Mouse (Mus musculus) Patski (cell line): ENCODE data around the gene Gm20431. TPM values are rescaled to one million over a fixed set of nuclear protein-coding genes. Genes with fewer than 3 reads are reported as not detected.

Experiments
- ATAC-seq: fragments of 100-300 bp; one replicate; pipeline ENCODE4 v1.8.0; 2021
- CTCF ChIA-PET: fragments of 350-600 bp; sonication (Branson Sonifier 250); formaldehyde crosslinking; loops from one replicate; lab custom pipeline; 2022; ENCODE audit warnings: inconsistent platforms; lab: Charles Lee
- POLR2A ChIA-PET: fragments of 350-600 bp; sonication (Branson Sonifier 250); formaldehyde crosslinking; loops from one replicate; lab custom pipeline; 2022; ENCODE audit warnings: antibody characterized with exemption, inconsistent platforms; lab: Charles Lee
- DNase-seq: peaks from one replicate; pipeline ENCODE4 v3.0.0-alpha.2; 2011; ENCODE audit warnings: low read depth, low spot score
- H3K27me3 ChIP-seq: fragments of 371-371 bp; one replicate; pipeline ENCODE4 v1.5.1; 2021
- CTCF ChIP-seq: fragments of 100-300 bp; IDR thresholded peaks from one replicate; pipeline ENCODE4 v1.5.1; 2021
- in situ Hi-C: fragments of 300-500 bp; cut with MboI; formaldehyde crosslinking; loops from 3 replicates; pipeline ENCODE4 v1.11.1; 2018; ENCODE audit warnings: low pct_unique_long_range_greater_than_20kb, mixed read lengths
- polyA plus RNA-seq: library from polyadenylated mRNA; unstranded; gene quantifications from one replicate; pipeline ENCODE4 v1.2.3, GENCODE M21; 2021

Gm20431 gene
- polyA plus RNA-seq, 1 experiment from 2014 or later = 0.95 TPM

DNA sequence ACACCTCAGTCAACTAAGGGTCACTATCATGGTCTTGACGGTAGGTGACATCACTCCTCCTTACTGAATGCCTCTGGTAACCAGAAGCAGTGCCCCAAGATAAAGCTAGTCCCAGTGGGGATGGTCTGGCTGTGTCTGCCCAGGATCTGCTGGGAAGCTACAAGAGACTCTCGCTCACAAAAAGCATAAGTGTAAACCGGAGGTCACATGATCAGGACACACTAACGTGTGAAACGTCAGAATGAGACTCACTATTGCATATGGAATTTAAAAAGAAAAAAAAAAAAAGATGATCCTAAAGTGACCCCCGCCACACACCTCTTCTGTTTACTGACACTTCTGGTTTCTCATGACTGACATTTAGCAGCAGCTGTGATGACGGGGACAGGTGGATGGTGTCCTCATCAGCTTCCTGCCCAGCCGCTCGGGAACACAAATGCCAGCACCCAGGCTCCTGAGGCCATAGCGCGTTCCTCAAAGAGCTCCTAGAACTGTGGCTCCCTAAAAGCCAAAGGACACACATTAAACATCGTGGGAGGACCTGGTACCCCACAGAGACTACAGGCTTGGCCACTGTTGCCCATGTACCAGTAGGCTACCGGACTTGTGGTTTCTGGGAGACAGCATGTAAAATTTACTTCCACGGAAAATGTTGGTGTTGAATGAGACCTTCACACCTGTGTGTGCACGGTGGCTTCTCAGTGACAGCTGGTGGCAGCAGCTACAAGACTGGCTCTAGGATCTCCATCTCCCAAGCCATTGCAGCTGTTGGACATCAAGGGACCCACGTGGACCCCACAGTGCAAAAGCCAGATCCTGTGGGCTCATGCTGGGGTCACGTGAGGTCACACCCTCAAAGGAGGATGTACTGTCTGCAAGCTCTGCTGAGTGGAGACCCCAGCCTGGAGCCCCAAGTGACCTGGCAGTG lies 55.2 kb downstream of the Gm20431 start:
- POLR2A ChIA-PET = interaction anchor here (0.6 to 2.1 kb wide), 8 partner anchors 12 to 113 kb away, joined by 3 to 15 read pairs (median 3); partner anchors contain the start of gene Snai1
- TF ChIP-seq CTCF = no peak
- no peak for DNase-seq
- ATAC-seq = no peak
- H3K27me3 ChIP-seq = no peaks in the 10 kb centered on the region
- CTCF ChIA-PET = interaction anchor here (0.6 to 7.1 kb wide), 13 partner anchors 10 to 386 kb away, joined by 3 to 105 read pairs (median 3); partner anchors contain the start of gene Snai1
- in situ Hi-C loops = no loop called here

GRCm38 (mm10) chr2:167605178-167605794 lies 56.0 kb downstream of the Gm20431 start:
- H3K27me3 ChIP-seq = no peaks in the 10 kb centered on the region
- POLR2A ChIA-PET = interaction anchor here (0.6 to 2.1 kb wide), 6 partner anchors 20 to 112 kb away, joined by 3 to 15 read pairs (median 4); partner anchors contain the start of gene Snai1
- no peak for TF ChIP-seq CTCF
- ATAC-seq (no peak), DNase-seq (no peak)
- in situ Hi-C loops = no loop called here
- CTCF ChIA-PET = interaction anchor here (0.6 to 7.1 kb wide), 14 partner anchors 11 to 387 kb away, joined by 3 to 105 read pairs (median 3); partner anchors contain the start of gene Snai1

DNA sequence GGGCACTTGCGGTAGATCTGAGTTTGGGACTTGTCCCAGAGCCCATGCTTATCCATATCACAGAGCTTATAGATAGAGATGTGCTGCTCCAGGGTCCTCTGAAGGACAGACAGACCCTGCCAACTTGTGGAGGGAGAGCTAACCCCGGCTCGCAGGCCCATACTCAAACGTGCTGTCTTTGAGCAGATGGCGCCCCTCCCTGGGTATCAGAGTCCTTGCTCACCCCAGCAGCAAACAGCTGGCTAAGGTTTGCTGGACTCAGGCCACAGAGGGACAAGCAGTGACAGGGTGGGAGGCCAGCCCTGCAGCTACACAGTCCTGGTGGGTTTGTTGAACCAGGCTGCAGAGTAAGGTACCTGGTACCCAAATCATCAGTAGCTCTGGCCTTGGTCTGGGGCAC lies 58.3 kb downstream of the Gm20431 start:
- no peak for TF ChIP-seq CTCF
- CTCF ChIA-PET = interaction anchor here (1.4 to 7.1 kb wide), 2 partner anchors 60 to 68 kb away, joined by 5 to 105 read pairs; partner anchors contain the start of gene Snai1
- DNase-seq = no peak
- POLR2A ChIA-PET = interaction anchor here (1.7 kb wide), 1 partner anchor 65 kb away, joined by 5 read pairs; the partner anchor contains the start of gene Snai1
- in situ Hi-C loops = loop anchor here (5.0 kb wide), 1 partner anchor 71 kb away; no protein-coding TSS in a partner anchor
- no peak for ATAC-seq
- no peaks in the 10 kb centered on the region for H3K27me3 ChIP-seq

DNA sequence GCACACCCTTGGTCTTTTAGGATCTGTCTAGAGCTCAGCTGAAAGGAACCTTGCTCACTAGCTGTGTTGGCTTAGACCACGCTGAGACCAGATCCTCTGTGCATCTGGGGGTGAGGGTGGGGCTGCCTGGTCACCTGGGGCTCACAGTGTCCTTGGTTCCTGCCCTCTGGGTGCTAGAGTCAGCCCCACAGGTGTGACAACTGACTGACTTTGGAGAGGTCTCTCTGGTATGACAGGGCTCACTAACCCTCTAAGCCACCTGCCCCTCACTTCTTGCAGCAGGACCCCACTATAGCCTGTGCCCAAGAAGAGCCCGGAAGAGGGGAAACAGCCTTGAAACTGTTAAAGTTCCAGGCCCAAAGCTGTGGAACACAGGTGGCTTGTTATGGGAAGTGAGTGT lies 58.9 kb downstream of the Gm20431 start:
- ChIA-PET CTCF (interaction anchor here (1.4 to 7.1 kb wide), 2 partner anchors 59 to 68 kb away, joined by 5 to 105 read pairs; partner anchors contain the start of gene Snai1), POLR2A (interaction anchor here (1.7 kb wide), 1 partner anchor 64 kb away, joined by 5 read pairs; the partner anchor contains the start of gene Snai1)
- DNase-seq (no peak), ATAC-seq (no peak)
- TF ChIP-seq CTCF = no peak
- no peaks in the 10 kb centered on the region for H3K27me3 ChIP-seq
- in situ Hi-C loops = loop anchor here (5.0 kb wide), 1 partner anchor 70 kb away; no protein-coding TSS in a partner anchor

DNA sequence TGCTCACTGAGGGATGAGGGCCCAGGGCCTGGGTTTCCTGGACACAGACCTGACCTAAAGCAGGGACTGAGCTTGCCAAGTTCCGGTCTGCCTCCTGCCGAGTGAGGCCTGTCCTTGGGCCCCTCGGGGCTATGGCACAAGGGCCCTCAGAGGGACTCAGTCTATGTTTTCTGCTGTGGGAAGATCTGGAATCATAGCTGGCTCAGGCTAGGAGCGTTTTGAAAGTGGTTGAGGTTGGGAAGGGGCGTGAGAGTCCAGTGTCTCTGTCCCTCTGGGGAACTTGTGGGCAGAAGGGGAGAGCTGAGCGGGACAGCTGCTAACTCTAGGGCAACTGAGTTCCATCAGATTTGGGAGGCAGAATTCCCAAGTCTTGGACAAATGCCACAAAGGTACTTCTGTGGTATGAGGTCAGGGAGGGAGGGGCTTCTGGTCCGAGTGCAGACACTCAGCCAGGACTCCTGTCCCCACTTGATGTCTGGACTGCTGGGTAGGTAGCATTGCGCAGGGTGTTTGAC lies 60.8 kb downstream of the Gm20431 start:
- ATAC-seq = no peak
- CTCF ChIA-PET = interaction anchor here (0.8 to 1.4 kb wide), 3 partner anchors 30 to 294 kb away, joined by 3 to 7 read pairs (median 3); partner anchors contain the start of gene Snai1
- in situ Hi-C loops = loop anchor here (5.0 kb wide), 1 partner anchor 68 kb away; no protein-coding TSS in a partner anchor
- no peaks in the 10 kb centered on the region for H3K27me3 ChIP-seq
- TF ChIP-seq CTCF = no peak
- DNase-seq = no peak
- POLR2A ChIA-PET = no interaction called here

DNA sequence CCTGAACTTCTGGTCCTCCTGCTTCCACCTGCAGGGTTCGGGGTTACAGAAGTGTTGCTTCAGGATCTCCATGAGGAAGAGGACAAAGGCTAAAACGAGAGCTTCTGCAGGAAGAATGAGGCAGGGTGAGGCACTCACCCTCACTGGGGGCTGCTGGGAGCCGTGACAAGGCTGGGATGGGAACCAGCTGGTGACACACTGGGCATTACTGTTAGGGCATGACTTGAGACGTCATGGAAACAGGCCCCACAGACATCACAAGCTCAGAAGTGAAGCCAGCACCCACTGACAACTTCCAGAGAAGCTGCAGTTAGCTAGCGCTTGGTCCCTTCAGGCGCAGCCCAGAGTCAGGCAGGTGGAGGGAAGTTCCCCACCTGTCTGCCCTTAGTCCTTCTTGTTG lies 61.4 kb downstream of the Gm20431 start:
- DNase-seq = no peak
- TF ChIP-seq CTCF = no peak
- ATAC-seq = no peak
- CTCF ChIA-PET = interaction anchor here (1.3 to 1.4 kb wide), 2 partner anchors 62 to 295 kb away, joined by 3 to 7 read pairs; partner anchors contain the start of gene Snai1
- in situ Hi-C loops = loop anchor here (5.0 kb wide), 1 partner anchor 68 kb away; no protein-coding TSS in a partner anchor
- H3K27me3 ChIP-seq = no peaks in the 10 kb centered on the region
- POLR2A ChIA-PET = interaction anchor here (0.9 kb wide), 1 partner anchor 65 kb away, joined by 4 read pairs; no protein-coding TSS in a partner anchor

DNA sequence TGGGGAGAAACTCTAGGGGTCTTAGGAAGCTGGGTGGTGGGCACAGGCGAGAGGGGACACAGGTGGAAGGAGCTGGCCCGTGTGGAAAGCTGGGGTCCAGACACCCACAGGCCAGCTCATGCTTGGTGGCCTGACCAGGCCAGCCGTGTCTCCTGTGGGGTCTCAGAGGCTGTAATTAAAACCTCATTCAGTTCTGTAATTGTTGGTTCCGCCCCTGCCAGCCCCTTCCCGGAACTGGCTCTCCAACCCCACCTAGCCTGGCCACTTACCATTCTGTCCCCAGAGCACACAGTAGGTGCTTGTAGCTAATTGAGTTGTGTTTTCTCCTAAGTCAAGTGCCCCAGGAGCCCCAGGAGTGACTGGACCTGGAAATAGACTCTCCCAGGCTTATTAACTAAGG lies 62.1 kb downstream of the Gm20431 start:
- POLR2A ChIA-PET = interaction anchor here (0.9 kb wide), 1 partner anchor 64 kb away, joined by 4 read pairs; no protein-coding TSS in a partner anchor
- H3K27me3 ChIP-seq = no peaks in the 10 kb centered on the region
- CTCF ChIA-PET = interaction anchor here (1.3 to 1.7 kb wide), 2 partner anchors 61 to 296 kb away, joined by 3 to 4 read pairs; partner anchors contain the start of gene Snai1
- TF ChIP-seq CTCF = no peak
- ATAC-seq (no peak), DNase-seq (no peak)
- in situ Hi-C loops = no loop called here

GRCm38 (mm10) chr2:167597492-167598186 lies 63.7 kb downstream of the Gm20431 start:
- H3K27me3 ChIP-seq = no peaks in the 10 kb centered on the region
- no peak for TF ChIP-seq CTCF
- CTCF ChIA-PET = interaction anchor here (1.5 to 1.7 kb wide), 2 partner anchors 17 to 60 kb away, joined by 3 to 4 read pairs; partner anchors contain the start of gene Snai1
- in situ Hi-C loops = no loop called here
- no peak for DNase-seq
- peak; percentile 9 for ATAC-seq
- POLR2A ChIA-PET = no interaction called here
